Mouse (Mus musculus) lung, embryonic 14.5 days (tissue): ENCODE results near the gene Eml2. TPM values are rescaled to one million over a fixed set of nuclear protein-coding genes. Genes with fewer than 3 reads are reported as not detected.

Experiments used
- ATAC-seq: fragments of 200-750 bp; cut with Nextera tagmentation; 2 replicates; pipeline ENCODE4 v1.8.0; 2017; ENCODE audit warnings: mild to moderate bottlenecking, moderate TSS enrichment, moderate library complexity; ENCODE audit not compliant: insufficient read depth
- DNase-seq: peaks from one replicate; pipeline ENCODE4 v3.0.0-alpha.2; 2015
- H3K27ac ChIP-seq: fragments of 300-500 bp; sonication (generic); 2 replicates; pipeline ENCODE4 v1.5.1; 2014; ENCODE audit warnings: low read depth, mild to moderate bottlenecking, moderate library complexity
- H3K27me3 ChIP-seq: fragments of 300-500 bp; sonication (generic); 2 replicates; pipeline ENCODE4 v1.6.1; 2014; ENCODE audit warnings: low read length, control low read depth; ENCODE audit not compliant: insufficient read depth
- H3K36me3 ChIP-seq: fragments of 300-500 bp; sonication (generic); 2 replicates; pipeline ENCODE4 v1.6.1; 2014; ENCODE audit warnings: control low read depth; ENCODE audit not compliant: insufficient read depth
- H3K4me1 ChIP-seq: fragments of 300-500 bp; sonication (generic); 2 replicates; pipeline ENCODE4 v1.6.1; 2014; ENCODE audit warnings: antibody characterized with exemption, control low read depth; ENCODE audit not compliant: insufficient read depth
- H3K4me2 ChIP-seq: fragments of 300-500 bp; sonication (generic); 2 replicates; pipeline ENCODE4 v1.6.1; 2014; ENCODE audit warnings: mild to moderate bottlenecking
- H3K4me3 ChIP-seq: fragments of 300-500 bp; sonication (generic); 2 replicates; pipeline ENCODE4 v1.5.1; 2014; ENCODE audit warnings: low read depth, low read length
- H3K9ac ChIP-seq: fragments of 300-500 bp; sonication (generic); 2 replicates; pipeline ENCODE4 v1.6.1; 2014
- H3K9me3 ChIP-seq: fragments of 300-500 bp; sonication (generic); 2 replicates; pipeline ENCODE4 v1.6.1; 2016; ENCODE audit warnings: low read depth, low read length, control low read depth
- CTCF ChIP-seq: IDR thresholded peaks from 2 replicates; pipeline ENCODE4 v1.5.1; 2016; ENCODE audit warnings: antibody characterized with exemption, low read depth
- WGBS: fragments of 180-500 bp; shearing (Covaris S2); extraction: QIAGEN DNeasy Blood & Tissue Kit; methylation state at CpG from one replicate; pipeline ENCODE4 v1.1.7; 2014; 5-methylcytosine and 5-hydroxymethylcytosine counted together
- polyA plus RNA-seq: library from polyadenylated mRNA; unstranded; fragments of >200 nt; fragmentation: Nextera tagmentation; extraction: Ambion mirVana; gene quantifications from 2 replicates; pipeline ENCODE4 v1.2.1, GENCODE M21; 2014

Eml2 gene
- polyA plus RNA-seq, 1 experiment from 2014 or later, result 2.7 TPM

DNA sequence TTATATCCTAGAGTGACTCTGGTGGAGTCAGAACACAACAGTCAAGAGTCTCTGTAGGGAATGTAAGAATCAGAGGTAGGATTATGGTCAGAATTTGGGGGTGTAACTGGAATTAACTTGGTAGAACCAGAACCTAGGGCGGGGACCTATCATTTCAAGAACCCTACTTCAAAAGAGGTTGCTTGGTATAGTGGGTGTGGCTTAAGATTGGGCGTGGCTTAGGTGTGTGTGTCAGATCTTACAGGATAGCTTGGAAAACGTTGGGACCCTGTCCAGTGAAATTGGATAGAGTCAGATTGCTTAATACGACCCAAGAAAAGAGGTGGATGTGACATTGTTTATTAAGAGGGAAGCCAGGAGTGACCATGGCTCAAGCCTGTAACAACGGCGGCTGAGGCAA, 3.7 kb downstream of the Eml2 start:
- DNase-seq (no peak), ATAC-seq (no peak)
- Histone ChIP-seq H3K4me1 (no peaks in the 10 kb centered on the region; the same call in 1 of the 2 replicates), H3K9me3 (peaks cover 8% of the 10 kb centered on the region; the same call in 1 of the 2 replicates), H3K36me3 (peaks cover 4% of the 10 kb centered on the region; the same call in 1 of the 2 replicates), H3K9ac (no peak overlapping the region), H3K4me3 (peak overlapping the region; percentile 14; the same call in 1 of the 2 replicates), H3K27me3 (peaks cover 56% of the 10 kb centered on the region), H3K27ac (no peak overlapping the region), H3K4me2 (peak overlapping the region; percentile 48; the same call in 1 of the 2 replicates)
- no peak for TF ChIP-seq CTCF
- WGBS, result 34% methylated on average over 6 of the region's 6 CpGs

- Histone ChIP-seq H3K9me3 (peaks cover 5% of the 10 kb centered on the region; the same call in 1 of the 2 replicates), H3K4me1 (no peaks in the 10 kb centered on the region; the same call in 1 of the 2 replicates), H3K36me3 (peaks cover 7% of the 10 kb centered on the region; the same call in 1 of the 2 replicates), H3K27ac (0 out of 2 replicates have a peak overlapping the region, but pooled peaks have one; percentile 21), H3K27me3 (peaks cover 49% of the 10 kb centered on the region), H3K4me3 (peak overlapping the region; percentile 61), H3K4me2 (peak overlapping the region; percentile 69), H3K9ac (peak overlapping the region; percentile 65)
- WGBS, result under 1% methylated on average over 26 of the region's 27 CpGs
- DNase-seq (peak; percentile 66), ATAC-seq (peak; percentile 55)
- no peak for TF ChIP-seq CTCF
Measured at GRCm38 (mm10) chr7:19180862-19181429, 4.7 kb downstream of the Eml2 start.

GRCm38 (mm10) chr7:19184250-19184649, 8.0 kb downstream of the Eml2 start:
- TF ChIP-seq CTCF, result no peak
- Histone ChIP-seq H3K4me1 (no peaks in the 10 kb centered on the region; the same call in 1 of the 2 replicates), H3K9me3 (no peaks in the 10 kb centered on the region), H3K27ac (no peak overlapping the region), H3K4me3 (no peak overlapping the region), H3K36me3 (peaks cover 10% of the 10 kb centered on the region; the same call in 1 of the 2 replicates), H3K27me3 (peaks cover 17% of the 10 kb centered on the region), H3K9ac (no peak overlapping the region), H3K4me2 (no peak overlapping the region)
- 89% methylated on average over 2 of the region's 2 CpGs for WGBS
- DNase-seq, result no peak
- ATAC-seq, result no peak

- Histone ChIP-seq H3K27ac (no peak overlapping the region), H3K4me1 (no peaks in the 10 kb centered on the region; the same call in 1 of the 2 replicates), H3K9me3 (no peaks in the 10 kb centered on the region), H3K4me2 (no peak overlapping the region), H3K9ac (no peak overlapping the region), H3K36me3 (peaks cover 10% of the 10 kb centered on the region; the same call in 1 of the 2 replicates), H3K4me3 (no peak overlapping the region), H3K27me3 (peaks cover 12% of the 10 kb centered on the region)
- TF ChIP-seq CTCF, result no peak
- ATAC-seq, result no peak
- 72% methylated on average over 6 of the region's 6 CpGs for WGBS
- DNase-seq, result peak; percentile 39
Measured at GRCm38 (mm10) chr7:19184758-19185157, 8.5 kb downstream of the Eml2 start.

GRCm38 (mm10) chr7:19194676-19195075, 18.5 kb downstream of the Eml2 start:
- DNase-seq, result no peak
- Histone ChIP-seq H3K9me3 (no peaks in the 10 kb centered on the region), H3K9ac (no peak overlapping the region), H3K27me3 (no peaks in the 10 kb centered on the region), H3K4me2 (no peak overlapping the region), H3K4me1 (no peaks in the 10 kb centered on the region), H3K27ac (no peak overlapping the region), H3K36me3 (peaks cover 27% of the 10 kb centered on the region; the same call in 1 of the 2 replicates), H3K4me3 (no peak overlapping the region)
- TF ChIP-seq CTCF, result peak; percentile 33; the same call in 1 of the 2 replicates
- 93% methylated on average over 4 of the region's 4 CpGs for WGBS
- ATAC-seq, result no peak

DNA sequence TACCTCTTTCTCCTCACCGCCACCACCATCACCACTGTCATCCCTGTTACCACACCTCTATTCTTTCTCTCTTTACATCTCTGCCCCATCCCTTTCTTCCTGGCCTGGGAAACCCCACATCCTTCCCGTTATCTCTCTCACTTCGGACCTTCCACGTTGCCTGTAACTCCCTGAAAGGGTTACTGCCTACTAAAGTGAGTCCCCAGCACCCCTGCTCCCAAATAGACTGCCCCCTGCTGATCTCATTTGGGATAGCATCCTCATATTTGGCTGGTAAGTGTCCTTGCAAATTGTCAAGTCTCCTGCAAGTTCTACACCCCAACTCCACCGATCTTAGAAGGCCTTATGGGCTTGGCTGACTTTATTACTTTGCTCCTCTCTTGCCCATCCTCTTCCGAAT, 20.5 kb downstream of the Eml2 start:
- peak; percentile 66 for TF ChIP-seq CTCF
- no peak overlapping the region for H3K4me2 ChIP-seq
- ATAC-seq (no peak), DNase-seq (peak; percentile 62)
- no peak overlapping the region for H3K4me3 ChIP-seq
- H3K9me3 ChIP-seq, result no peaks in the 10 kb centered on the region
- 61% methylated on average over 6 of the region's 6 CpGs for WGBS
- H3K27me3 ChIP-seq, result no peaks in the 10 kb centered on the region
- no peaks in the 10 kb centered on the region for H3K4me1 ChIP-seq
- peaks cover 23% of the 10 kb centered on the region; the same call in 1 of the 2 replicates for H3K36me3 ChIP-seq
- H3K27ac ChIP-seq, result no peak overlapping the region
- no peak overlapping the region for H3K9ac ChIP-seq

DNA sequence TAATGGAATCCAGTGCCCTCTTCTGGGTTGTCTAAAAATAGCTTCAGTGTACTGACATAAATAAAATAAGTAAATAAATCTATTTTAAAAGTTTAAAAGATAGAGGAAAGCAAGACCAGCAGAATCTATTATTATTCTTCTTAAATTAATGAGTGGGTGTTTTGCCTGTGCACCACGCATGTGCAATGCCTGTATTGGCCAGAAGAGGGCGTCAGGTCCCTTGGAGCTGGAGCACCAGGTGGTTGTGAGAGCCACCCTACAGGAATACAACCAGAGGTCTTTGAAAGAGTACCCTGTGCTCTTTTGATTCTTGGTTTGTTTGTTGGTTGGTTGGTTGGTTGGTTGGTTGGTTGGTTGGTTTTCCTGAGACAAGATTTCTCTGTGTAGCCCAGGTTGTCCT, 21.8 kb downstream of the Eml2 start:
- ATAC-seq (no peak), DNase-seq (peak; percentile 48)
- no peak overlapping the region for H3K4me2 ChIP-seq
- H3K27ac ChIP-seq, result no peak overlapping the region
- no peaks in the 10 kb centered on the region for H3K4me1 ChIP-seq
- 43% methylated on average over 2 of the region's 2 CpGs for WGBS
- H3K9me3 ChIP-seq, result no peaks in the 10 kb centered on the region
- peak; percentile 66 for TF ChIP-seq CTCF
- H3K4me3 ChIP-seq, result no peak overlapping the region
- H3K36me3 ChIP-seq, result peaks cover 15% of the 10 kb centered on the region; the same call in 1 of the 2 replicates
- H3K27me3 ChIP-seq, result no peaks in the 10 kb centered on the region
- no peak overlapping the region for H3K9ac ChIP-seq
